Mouse (Mus musculus): ENCODE measurements around the gene Natd1. TPM values are rescaled to one million over a fixed set of nuclear protein-coding genes. Genes with fewer than 3 reads are reported as not detected.

Natd1 gene
- polyA plus RNA-seq, 1 experiment from 2014 or later: 11.0 TPM

GRCm38 (mm10) chr11:60867904-60868303, 46.6 kb downstream of the Natd1 start:
- 60% methylated on average over 8 of the region's 8 CpGs for WGBS
- Histone ChIP-seq H3K9me3 (replicated peaks; ENCODE audit: control insufficient read depth, low read length) (no peaks in the 10 kb centered on the region), H3K27ac (ENCODE audit: low read length) (no peak overlapping the region), H3K27me3 (ENCODE audit: control insufficient read depth, insufficient read depth, low read length) (no peaks in the 10 kb centered on the region), H3K9ac (ENCODE audit: low read length) (no peak overlapping the region), H3K4me2 (ENCODE audit: low read depth, low read length) (no peak overlapping the region), H3K4me3 (replicated peaks; ENCODE audit: low read length) (no peak overlapping the region), H3K36me3 (ENCODE audit: control insufficient read depth, insufficient read depth, low read length) (peaks cover 8% of the 10 kb centered on the region; the same call in 1 of the 2 replicates), H3K4me1 (ENCODE audit: control insufficient read depth, insufficient read depth, low read length) (peaks cover 16% of the 10 kb centered on the region; the same call in 1 of the 2 replicates)
- no peak for ATAC-seq (ENCODE audit: insufficient read depth, low FRiP score)

DNA sequence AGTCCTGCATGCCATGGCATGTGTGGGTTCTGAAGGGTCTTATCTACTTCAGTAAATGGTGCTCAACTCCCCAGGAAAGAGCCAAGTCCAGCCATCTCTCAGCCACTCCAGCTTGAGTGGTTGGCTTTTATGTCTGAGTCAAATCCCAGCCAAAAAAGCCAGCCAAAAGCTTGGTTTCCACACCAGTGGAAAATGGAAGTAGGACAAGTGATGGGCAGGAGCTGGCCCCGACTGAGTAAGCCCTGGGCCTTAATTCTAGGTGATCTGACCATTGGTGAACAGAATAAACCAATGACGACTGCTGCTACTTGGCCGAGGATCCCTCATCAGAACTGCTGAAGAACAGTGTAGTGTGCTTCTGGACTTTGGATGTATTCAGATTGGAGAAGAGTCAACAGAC, 47.1 kb downstream of the Natd1 start:
- no peaks in the 10 kb centered on the region for H3K9me3 ChIP-seq (replicated peaks; ENCODE audit: control insufficient read depth, low read length)
- WGBS: 85% methylated on average over 3 of the region's 3 CpGs
- no peak overlapping the region for H3K27ac ChIP-seq (ENCODE audit: low read length)
- ATAC-seq (ENCODE audit: insufficient read depth, low FRiP score): no peak
- H3K9ac ChIP-seq (ENCODE audit: low read length): no peak overlapping the region
- no peaks in the 10 kb centered on the region for H3K27me3 ChIP-seq (ENCODE audit: control insufficient read depth, insufficient read depth, low read length)
- H3K36me3 ChIP-seq (ENCODE audit: control insufficient read depth, insufficient read depth, low read length): peaks cover 11% of the 10 kb centered on the region; the same call in 1 of the 2 replicates
- H3K4me2 ChIP-seq (ENCODE audit: low read depth, low read length): no peak overlapping the region
- no peak overlapping the region for H3K4me3 ChIP-seq (replicated peaks; ENCODE audit: low read length)
- peaks cover 12% of the 10 kb centered on the region; the same call in 1 of the 2 replicates for H3K4me1 ChIP-seq (ENCODE audit: control insufficient read depth, insufficient read depth, low read length)

- Histone ChIP-seq H3K4me3 (replicated peaks; ENCODE audit: low read length) (no peak overlapping the region), H3K27me3 (ENCODE audit: control insufficient read depth, insufficient read depth, low read length) (no peaks in the 10 kb centered on the region), H3K4me2 (ENCODE audit: low read depth, low read length) (no peak overlapping the region), H3K4me1 (ENCODE audit: control insufficient read depth, insufficient read depth, low read length) (peaks cover 4% of the 10 kb centered on the region; the same call in 1 of the 2 replicates), H3K36me3 (ENCODE audit: control insufficient read depth, insufficient read depth, low read length) (peaks cover 23% of the 10 kb centered on the region), H3K9me3 (replicated peaks; ENCODE audit: control insufficient read depth, low read length) (no peaks in the 10 kb centered on the region), H3K9ac (ENCODE audit: low read length) (no peak overlapping the region), H3K27ac (ENCODE audit: low read length) (no peak overlapping the region)
- 69% methylated on average over 2 of the region's 2 CpGs for WGBS
- no peak for ATAC-seq (ENCODE audit: insufficient read depth, low FRiP score)
Observed at GRCm38 (mm10) chr11:60866021-60866420, 48.5 kb downstream of the Natd1 start.

DNA sequence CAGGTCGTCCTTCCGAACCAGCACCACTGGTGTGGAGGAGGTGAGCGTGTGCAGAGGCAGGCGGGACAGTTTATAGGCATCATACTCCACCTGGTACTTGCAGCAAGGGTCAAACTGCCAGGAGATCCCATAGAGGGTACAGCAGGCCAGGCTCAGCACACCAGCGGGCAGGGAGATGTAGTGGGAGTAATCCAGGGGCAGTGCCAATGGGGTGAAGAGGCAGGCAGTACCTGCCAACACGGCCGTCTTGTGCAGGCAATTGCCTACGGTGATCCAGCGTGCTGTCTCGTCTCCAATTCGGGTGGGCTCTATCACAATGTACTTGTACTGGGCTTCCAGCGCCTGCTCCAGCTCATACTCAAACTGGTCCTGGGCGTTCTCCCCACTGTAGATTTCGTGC, 49.6 kb downstream of the Natd1 start:
- no peak overlapping the region for H3K27ac ChIP-seq (ENCODE audit: low read length)
- no peak for ATAC-seq (ENCODE audit: insufficient read depth, low FRiP score)
- no peak overlapping the region for H3K4me3 ChIP-seq (replicated peaks; ENCODE audit: low read length)
- peaks cover 23% of the 10 kb centered on the region for H3K36me3 ChIP-seq (ENCODE audit: control insufficient read depth, insufficient read depth, low read length)
- WGBS: 86% methylated on average over 14 of the region's 14 CpGs
- H3K27me3 ChIP-seq (ENCODE audit: control insufficient read depth, insufficient read depth, low read length): no peaks in the 10 kb centered on the region
- H3K9me3 ChIP-seq (replicated peaks; ENCODE audit: control insufficient read depth, low read length): no peaks in the 10 kb centered on the region
- peaks cover 4% of the 10 kb centered on the region; the same call in 1 of the 2 replicates for H3K4me1 ChIP-seq (ENCODE audit: control insufficient read depth, insufficient read depth, low read length)
- H3K9ac ChIP-seq (ENCODE audit: low read length): no peak overlapping the region
- no peak overlapping the region for H3K4me2 ChIP-seq (ENCODE audit: low read depth, low read length)

DNA sequence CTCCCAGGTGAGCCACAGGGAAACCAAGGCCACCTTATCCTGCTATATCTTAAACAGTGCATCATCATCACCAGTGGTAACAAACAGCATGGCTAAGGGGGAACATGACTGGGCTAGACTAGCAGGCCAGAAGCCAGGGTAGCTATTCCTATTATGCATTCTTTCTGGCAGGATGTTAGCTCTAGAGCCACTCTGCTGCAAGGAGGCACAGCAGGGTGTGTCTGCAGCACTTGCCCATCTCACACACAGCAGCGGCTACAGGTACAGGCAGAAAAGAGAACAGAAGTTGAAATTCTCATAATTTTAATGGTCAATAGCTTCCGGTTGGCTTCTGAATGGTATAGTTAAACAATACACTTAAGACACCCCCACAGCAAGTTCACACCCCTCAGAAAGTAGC, 50.4 kb downstream of the Natd1 start:
- no peaks in the 10 kb centered on the region for H3K9me3 ChIP-seq (replicated peaks; ENCODE audit: control insufficient read depth, low read length)
- WGBS: 84% methylated on average over 2 of the region's 2 CpGs
- no peak overlapping the region for H3K27ac ChIP-seq (ENCODE audit: low read length)
- H3K9ac ChIP-seq (ENCODE audit: low read length): no peak overlapping the region
- H3K4me3 ChIP-seq (replicated peaks; ENCODE audit: low read length): no peak overlapping the region
- no peak for ATAC-seq (ENCODE audit: insufficient read depth, low FRiP score)
- H3K4me1 ChIP-seq (ENCODE audit: control insufficient read depth, insufficient read depth, low read length): peaks cover 4% of the 10 kb centered on the region; the same call in 1 of the 2 replicates
- H3K27me3 ChIP-seq (ENCODE audit: control insufficient read depth, insufficient read depth, low read length): no peaks in the 10 kb centered on the region
- peaks cover 23% of the 10 kb centered on the region for H3K36me3 ChIP-seq (ENCODE audit: control insufficient read depth, insufficient read depth, low read length)
- H3K4me2 ChIP-seq (ENCODE audit: low read depth, low read length): no peak overlapping the region

- no peak; the same call in 1 of the 2 replicates for ATAC-seq (ENCODE audit: insufficient read depth, low FRiP score)
- H3K4me1 ChIP-seq (ENCODE audit: control insufficient read depth, insufficient read depth, low read length): peaks cover 4% of the 10 kb centered on the region; the same call in 1 of the 2 replicates
- H3K4me2 ChIP-seq (ENCODE audit: low read depth, low read length): no peak overlapping the region
- H3K36me3 ChIP-seq (ENCODE audit: control insufficient read depth, insufficient read depth, low read length): peaks cover 23% of the 10 kb centered on the region
- no peak overlapping the region for H3K4me3 ChIP-seq (replicated peaks; ENCODE audit: low read length)
- no peaks in the 10 kb centered on the region for H3K27me3 ChIP-seq (ENCODE audit: control insufficient read depth, insufficient read depth, low read length)
- H3K9ac ChIP-seq (ENCODE audit: low read length): no peak overlapping the region
- WGBS: 75% methylated on average over 4 of the region's 4 CpGs
- no peaks in the 10 kb centered on the region for H3K9me3 ChIP-seq (replicated peaks; ENCODE audit: control insufficient read depth, low read length)
- H3K27ac ChIP-seq (ENCODE audit: low read length): no peak overlapping the region
Observed at GRCm38 (mm10) chr11:60863196-60863595, 51.4 kb downstream of the Natd1 start.

DNA sequence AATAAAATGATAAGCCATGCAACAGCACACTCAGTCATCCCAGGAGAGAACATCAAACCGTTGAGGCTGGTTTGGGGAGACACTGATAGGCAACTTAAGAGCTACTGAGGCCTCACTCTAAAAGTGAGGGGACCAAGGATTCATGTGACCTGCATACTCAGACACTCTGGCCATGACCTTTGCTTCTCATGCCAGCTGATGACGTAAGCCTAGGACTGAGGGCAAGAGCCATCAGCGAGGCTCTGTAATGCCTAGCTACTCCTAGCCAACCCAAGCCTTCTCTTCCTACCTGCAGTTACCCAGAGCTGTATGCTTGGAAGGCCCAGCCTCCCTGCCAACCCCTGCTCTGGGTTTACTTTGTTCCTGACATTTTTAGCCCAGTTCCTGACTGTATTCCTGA, 52.6 kb downstream of the Natd1 start:
- H3K27ac ChIP-seq (ENCODE audit: low read length): no peak overlapping the region

DNA sequence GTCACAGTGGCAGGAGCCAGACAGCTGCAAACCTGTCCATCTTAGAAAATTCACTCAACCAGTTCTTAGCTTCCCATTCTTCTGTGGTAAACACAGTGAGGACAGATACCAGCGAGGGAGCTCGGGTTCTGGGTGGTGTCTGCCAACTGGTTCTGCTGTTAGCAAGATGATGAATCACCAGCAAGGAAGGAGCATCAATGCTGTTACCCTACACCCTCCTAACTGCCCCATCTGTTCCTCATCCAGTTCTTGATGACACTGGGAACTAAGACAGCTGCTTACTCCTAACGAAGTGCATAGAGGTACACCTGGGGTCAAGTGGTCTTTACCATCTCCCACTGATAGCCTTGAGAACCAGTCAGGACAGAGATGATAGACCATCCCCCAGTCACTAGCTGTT, 58.0 kb downstream of the Natd1 start:
- Histone ChIP-seq H3K4me1 (ENCODE audit: control insufficient read depth, insufficient read depth, low read length) (no peaks in the 10 kb centered on the region), H3K9ac (ENCODE audit: low read length) (no peak overlapping the region), H3K27me3 (ENCODE audit: control insufficient read depth, insufficient read depth, low read length) (no peaks in the 10 kb centered on the region), H3K27ac (ENCODE audit: low read length) (no peak overlapping the region), H3K4me3 (replicated peaks; ENCODE audit: low read length) (no peak overlapping the region), H3K36me3 (ENCODE audit: control insufficient read depth, insufficient read depth, low read length) (peaks cover 8% of the 10 kb centered on the region; the same call in 1 of the 2 replicates), H3K4me2 (ENCODE audit: low read depth, low read length) (no peak overlapping the region), H3K9me3 (replicated peaks; ENCODE audit: control insufficient read depth, low read length) (no peaks in the 10 kb centered on the region)
- 41% methylated on average over 3 of the region's 3 CpGs for WGBS
- ATAC-seq (ENCODE audit: insufficient read depth, low FRiP score): no peak

More for the DNA sequence above, 52.6 kb downstream of the Natd1 start:
- Histone ChIP-seq H3K4me1 (ENCODE audit: control insufficient read depth, insufficient read depth, low read length) (peaks cover 4% of the 10 kb centered on the region; the same call in 1 of the 2 replicates), H3K4me3 (replicated peaks; ENCODE audit: low read length) (no peak overlapping the region), H3K4me2 (ENCODE audit: low read depth, low read length) (no peak overlapping the region), H3K36me3 (ENCODE audit: control insufficient read depth, insufficient read depth, low read length) (peaks cover 27% of the 10 kb centered on the region), H3K9ac (ENCODE audit: low read length) (no peak overlapping the region), H3K27me3 (ENCODE audit: control insufficient read depth, insufficient read depth, low read length) (no peaks in the 10 kb centered on the region), H3K9me3 (replicated peaks; ENCODE audit: control insufficient read depth, low read length) (no peaks in the 10 kb centered on the region)
- no peak for ATAC-seq (ENCODE audit: insufficient read depth, low FRiP score)
- 81% methylated on average over 3 of the region's 3 CpGs for WGBS
